Mouse (Mus musculus): Measurements from ENCODE around the gene Tec. TPM values are rescaled to one million over a fixed set of nuclear protein-coding genes. Genes with fewer than 3 reads are reported as not detected.

Gene Tec
- polyA plus RNA-seq (2016; fragmentation: Nextera tagmentation; extraction: Ambion mirVana): 7.2 and 7.9 TPM in 2 replicates

DNA sequence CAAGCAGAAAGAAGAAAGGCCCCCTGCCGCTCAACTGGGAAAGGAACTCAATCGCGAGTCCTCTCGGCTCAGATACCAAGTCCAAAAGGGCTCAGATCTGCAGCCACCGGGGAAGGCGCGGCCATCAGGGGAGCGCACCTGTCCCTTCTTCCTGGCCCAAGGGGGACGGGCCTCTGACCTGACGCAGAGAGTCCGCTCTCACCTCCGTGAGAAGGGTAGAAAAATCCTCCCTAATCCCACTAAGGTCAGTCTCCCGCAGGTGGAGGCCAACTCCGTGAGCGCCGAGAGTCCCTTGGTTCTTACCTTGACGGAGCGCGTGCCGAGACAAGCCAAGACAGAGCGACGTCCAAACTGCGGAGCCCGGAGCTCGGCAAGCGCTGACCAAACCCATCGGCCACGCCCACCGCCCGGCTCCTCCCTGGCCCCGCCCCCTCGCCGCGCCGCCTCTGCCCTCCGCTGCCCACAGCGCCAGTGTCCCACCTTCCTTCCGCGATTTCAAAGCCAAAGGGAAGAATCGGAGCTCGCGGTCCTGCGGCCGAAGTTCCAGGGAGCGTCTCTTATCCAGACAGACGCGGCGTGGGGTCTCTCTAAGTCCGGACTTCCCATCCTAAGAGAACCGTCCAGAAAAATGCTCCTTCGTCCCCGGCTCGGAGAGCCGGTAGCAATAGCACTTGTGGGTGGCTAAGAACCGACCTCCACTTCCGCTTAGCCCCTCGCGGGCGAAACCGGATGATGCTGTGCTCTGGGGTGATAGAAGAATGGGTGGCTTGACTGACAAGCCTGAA is at the start of gene Tec:
Gene Tec, minus strand, starts transcription at position 393 of the 785 bp plus-strand sequence.
- ATAC-seq (ENCODE audit: low FRiP score, low read depth): peak; percentile 93
- H3K4me2 ChIP-seq (replicated peaks): peak within 1 kb of the TSS; percentile 91
- under 1% methylated on average over 59 of the region's 60 CpGs for WGBS
- H3K4me1 ChIP-seq: 0 out of 2 replicates have a peak, but pooled peaks cover 7% of the 10 kb centered on the region
- no peaks in the 10 kb centered on the region for H3K36me3 ChIP-seq
- H3K9ac ChIP-seq: peak within 1 kb of the TSS; percentile 40
- H3K27me3 ChIP-seq (replicated peaks): peaks cover 18% of the 10 kb centered on the region
- no peak within 1 kb of the TSS for H3K27ac ChIP-seq
- no peaks in the 10 kb centered on the region for H3K9me3 ChIP-seq
- peak within 1 kb of the TSS; percentile 52 for H3K4me3 ChIP-seq

GRCm38 (mm10) chr5:72916851-72917250 is 48.6 kb upstream of the Tec start:
- H3K4me2 ChIP-seq (replicated peaks): peak overlapping the region; percentile 72
- H3K9ac ChIP-seq: peak overlapping the region; percentile 17; the same call in 1 of the 2 replicates
- ATAC-seq (ENCODE audit: low FRiP score, low read depth): no peak
- peaks cover 20% of the 10 kb centered on the region for H3K4me1 ChIP-seq
- no peak overlapping the region for H3K27ac ChIP-seq
- H3K9me3 ChIP-seq: no peaks in the 10 kb centered on the region
- H3K36me3 ChIP-seq: no peaks in the 10 kb centered on the region
- H3K4me3 ChIP-seq: no peak overlapping the region
- H3K27me3 ChIP-seq (replicated peaks): no peaks in the 10 kb centered on the region
- WGBS: 63% methylated on average over 1 of the region's 1 CpGs

DNA sequence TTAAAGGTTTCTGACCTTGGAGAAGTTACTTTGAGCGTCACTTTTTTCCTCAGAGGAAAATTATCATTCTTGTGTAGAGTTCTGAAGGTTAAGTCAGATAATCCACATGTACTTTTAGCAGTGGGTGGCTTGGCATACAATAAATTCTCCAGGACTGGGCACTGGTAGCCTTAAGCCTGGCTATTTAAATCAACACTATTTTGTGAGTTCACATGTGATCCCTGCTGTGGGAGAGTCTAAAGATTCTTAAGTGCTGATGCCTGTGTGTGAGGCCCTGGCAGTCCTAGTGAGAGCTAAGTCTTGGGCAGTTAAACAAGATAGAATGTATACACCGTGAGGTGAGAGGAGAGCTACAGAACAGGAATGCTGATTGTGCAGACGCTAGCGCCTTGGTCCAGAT is 47.8 kb upstream of the Tec start:
- Histone ChIP-seq H3K9ac (peak overlapping the region; percentile 99), H3K4me1 (peaks cover 20% of the 10 kb centered on the region), H3K27ac (no peak overlapping the region), H3K9me3 (no peaks in the 10 kb centered on the region), H3K36me3 (no peaks in the 10 kb centered on the region), H3K4me3 (peak overlapping the region; percentile 98), H3K4me2 (replicated peaks) (peak overlapping the region; percentile 72), H3K27me3 (replicated peaks) (no peaks in the 10 kb centered on the region)
- no peak for ATAC-seq (ENCODE audit: low FRiP score, low read depth)
- 44% methylated on average over 4 of the region's 4 CpGs for WGBS

DNA sequence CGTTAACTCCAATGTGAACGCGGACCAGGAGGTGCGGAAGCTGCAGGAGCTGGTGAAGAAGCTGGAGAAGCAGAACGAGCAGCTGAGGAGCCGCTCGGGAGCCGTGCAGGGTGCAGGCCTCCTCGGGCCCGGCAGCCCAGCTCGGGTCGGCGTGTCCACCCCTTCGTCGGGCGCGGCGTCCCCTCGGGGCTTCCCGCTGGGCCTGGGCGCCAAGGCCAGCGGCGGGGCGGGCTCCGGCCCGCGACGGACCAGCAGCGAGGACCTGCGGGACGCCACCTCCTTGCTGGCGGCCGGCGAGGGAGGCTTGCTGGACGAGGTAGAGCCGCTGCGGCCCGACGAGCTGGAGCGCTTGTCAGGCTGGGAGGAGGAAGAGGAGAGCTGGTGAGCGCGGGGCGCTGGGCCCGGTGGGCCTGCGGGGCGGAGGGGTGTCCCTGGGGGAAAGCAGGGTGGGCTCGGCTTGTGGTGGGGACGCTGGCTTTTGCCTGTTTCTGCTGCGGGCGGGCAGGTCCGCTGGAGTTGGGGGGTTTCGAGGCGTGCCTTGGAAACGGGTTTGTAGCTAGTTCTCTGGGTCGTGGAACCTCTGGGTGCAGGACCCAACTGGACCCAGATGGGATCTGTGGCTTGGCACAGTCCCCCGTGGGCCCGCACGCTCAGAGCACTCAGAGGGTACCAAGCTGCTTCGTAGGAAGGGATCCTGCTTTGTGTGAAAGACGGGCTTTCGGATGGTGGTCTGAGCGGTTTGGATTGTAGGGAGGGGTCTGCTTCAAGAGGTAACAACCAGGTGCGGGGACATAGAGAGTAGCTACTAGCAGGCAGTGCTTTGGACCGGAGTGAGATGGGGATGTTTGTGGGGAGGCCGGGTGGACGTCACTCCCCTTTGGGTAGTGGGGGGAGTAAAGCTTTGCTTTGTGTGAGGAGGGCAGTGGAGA is 46.6 kb upstream of the Tec start:
- H3K9ac ChIP-seq: peak overlapping the region; percentile 99
- H3K36me3 ChIP-seq: no peaks in the 10 kb centered on the region
- no peaks in the 10 kb centered on the region for H3K27me3 ChIP-seq (replicated peaks)
- H3K4me3 ChIP-seq: peak overlapping the region; percentile 98
- H3K27ac ChIP-seq: peak overlapping the region; percentile 96
- peaks cover 20% of the 10 kb centered on the region for H3K4me1 ChIP-seq
- ATAC-seq (ENCODE audit: low FRiP score, low read depth): peak; percentile 59
- H3K9me3 ChIP-seq: no peaks in the 10 kb centered on the region
- peak overlapping the region; percentile 72 for H3K4me2 ChIP-seq (replicated peaks)
- under 1% methylated on average over 66 of the region's 66 CpGs for WGBS

GRCm38 (mm10) chr5:72913648-72914557 is 45.6 kb upstream of the Tec start, which contains the start of gene Slain2:
TSS of gene Slain2 (plus strand) at chr5:72914304.
- no peaks in the 10 kb centered on the region for H3K27me3 ChIP-seq (replicated peaks)
- peak within 1 kb of the TSS; percentile 96 for H3K27ac ChIP-seq
- peaks cover 20% of the 10 kb centered on the region for H3K4me1 ChIP-seq
- ATAC-seq (ENCODE audit: low FRiP score, low read depth): peak; percentile 93
- under 1% methylated on average over 83 of the region's 83 CpGs for WGBS
- H3K9ac ChIP-seq: peak within 1 kb of the TSS; percentile 99
- no peaks in the 10 kb centered on the region for H3K9me3 ChIP-seq
- no peaks in the 10 kb centered on the region for H3K36me3 ChIP-seq
- H3K4me3 ChIP-seq: peak within 1 kb of the TSS; percentile 98
- H3K4me2 ChIP-seq (replicated peaks): peak within 1 kb of the TSS; percentile 72

GRCm38 (mm10) chr5:72911284-72911683 is 43.0 kb upstream of the Tec start:
- no peaks in the 10 kb centered on the region for H3K9me3 ChIP-seq
- H3K4me3 ChIP-seq: no peak overlapping the region
- no peaks in the 10 kb centered on the region for H3K36me3 ChIP-seq
- WGBS: 93% methylated on average over 3 of the region's 3 CpGs
- no peaks in the 10 kb centered on the region for H3K27me3 ChIP-seq (replicated peaks)
- no peak overlapping the region for H3K4me2 ChIP-seq (replicated peaks)
- no peak for ATAC-seq (ENCODE audit: low FRiP score, low read depth)
- no peak overlapping the region for H3K27ac ChIP-seq
- no peak overlapping the region for H3K9ac ChIP-seq
- peaks cover 10% of the 10 kb centered on the region for H3K4me1 ChIP-seq

DNA sequence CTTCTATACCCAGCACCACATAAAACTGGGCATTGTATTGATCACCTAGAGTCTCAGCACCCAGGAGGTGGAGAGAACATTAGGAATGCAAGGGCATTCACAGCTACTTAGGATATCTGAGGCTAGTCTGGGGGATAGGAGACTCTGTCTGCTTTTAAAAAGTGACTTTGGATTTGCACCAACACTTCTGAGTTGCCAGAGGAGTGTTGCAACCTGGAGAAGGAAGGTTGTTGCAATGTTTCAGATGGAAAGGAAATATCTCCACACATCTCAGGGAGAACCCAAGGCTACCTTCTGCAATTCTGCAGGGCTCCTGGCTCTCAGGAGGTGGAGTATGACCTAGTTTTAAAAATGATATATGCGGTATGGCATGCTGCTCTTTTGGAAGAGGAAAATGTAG is 42.1 kb upstream of the Tec start:
- no peak overlapping the region for H3K4me2 ChIP-seq (replicated peaks)
- WGBS: 95% methylated on average over 1 of the region's 1 CpGs
- no peak overlapping the region for H3K9ac ChIP-seq
- H3K9me3 ChIP-seq: no peaks in the 10 kb centered on the region
- no peaks in the 10 kb centered on the region for H3K27me3 ChIP-seq (replicated peaks)
- no peak for ATAC-seq (ENCODE audit: low FRiP score, low read depth)
- H3K27ac ChIP-seq: no peak overlapping the region
- no peak overlapping the region for H3K4me3 ChIP-seq
- H3K4me1 ChIP-seq: 0 out of 2 replicates have a peak, but pooled peaks cover 3% of the 10 kb centered on the region
- H3K36me3 ChIP-seq: no peaks in the 10 kb centered on the region

- 0 out of 2 replicates have a peak, but pooled peaks cover 3% of the 10 kb centered on the region for H3K4me1 ChIP-seq
- no peak for ATAC-seq (ENCODE audit: low FRiP score, low read depth)
- 87% methylated on average over 4 of the region's 4 CpGs for WGBS
These were observed 41.1 kb upstream of the Tec start for GRCm38 (mm10) chr5:72909363-72909762.

GRCm38 (mm10) chr5:72908324-72908936 is 40.1 kb upstream of the Tec start:
- Histone ChIP-seq H3K36me3 (no peaks in the 10 kb centered on the region), H3K4me1 (0 out of 2 replicates have a peak, but pooled peaks cover 3% of the 10 kb centered on the region), H3K4me2 (replicated peaks) (no peak overlapping the region), H3K27ac (no peak overlapping the region), H3K9ac (no peak overlapping the region), H3K4me3 (no peak overlapping the region), H3K27me3 (replicated peaks) (no peaks in the 10 kb centered on the region), H3K9me3 (no peaks in the 10 kb centered on the region)
- WGBS: 78% methylated on average over 8 of the region's 8 CpGs
- no peak for ATAC-seq (ENCODE audit: low FRiP score, low read depth)

More at GRCm38 (mm10) chr5:72909363-72909762, 41.1 kb upstream of the Tec start:
- Histone ChIP-seq H3K27ac (no peak overlapping the region), H3K36me3 (no peaks in the 10 kb centered on the region), H3K27me3 (replicated peaks) (no peaks in the 10 kb centered on the region), H3K4me2 (replicated peaks) (no peak overlapping the region), H3K9ac (no peak overlapping the region), H3K4me3 (no peak overlapping the region), H3K9me3 (no peaks in the 10 kb centered on the region)

GRCm38 (mm10) chr5:72907402-72907801 is 39.1 kb upstream of the Tec start:
- 92% methylated on average over 6 of the region's 6 CpGs for WGBS
- H3K27ac ChIP-seq: no peak overlapping the region
- ATAC-seq (ENCODE audit: low FRiP score, low read depth): no peak
- no peaks in the 10 kb centered on the region for H3K4me1 ChIP-seq
- no peaks in the 10 kb centered on the region for H3K36me3 ChIP-seq
- no peaks in the 10 kb centered on the region for H3K9me3 ChIP-seq
- H3K9ac ChIP-seq: no peak overlapping the region
- no peaks in the 10 kb centered on the region for H3K27me3 ChIP-seq (replicated peaks)
- H3K4me3 ChIP-seq: no peak overlapping the region
- H3K4me2 ChIP-seq (replicated peaks): no peak overlapping the region
